Mouse (Mus musculus) heart, postnatal 0 days (tissue): ENCODE measurements around the gene Prkca.

ENCODE experiments used
- CTCF ChIP-seq: IDR thresholded peaks from 2 replicates; pipeline ENCODE4 v1.5.1; 2016; ENCODE audit warnings: antibody characterized with exemption, control low read depth, low read depth
- EP300 ChIP-seq: IDR thresholded peaks from 2 replicates; pipeline ENCODE4 v1.6.1; 2016; ENCODE audit warnings: antibody characterized with exemption, low read depth

DNA sequence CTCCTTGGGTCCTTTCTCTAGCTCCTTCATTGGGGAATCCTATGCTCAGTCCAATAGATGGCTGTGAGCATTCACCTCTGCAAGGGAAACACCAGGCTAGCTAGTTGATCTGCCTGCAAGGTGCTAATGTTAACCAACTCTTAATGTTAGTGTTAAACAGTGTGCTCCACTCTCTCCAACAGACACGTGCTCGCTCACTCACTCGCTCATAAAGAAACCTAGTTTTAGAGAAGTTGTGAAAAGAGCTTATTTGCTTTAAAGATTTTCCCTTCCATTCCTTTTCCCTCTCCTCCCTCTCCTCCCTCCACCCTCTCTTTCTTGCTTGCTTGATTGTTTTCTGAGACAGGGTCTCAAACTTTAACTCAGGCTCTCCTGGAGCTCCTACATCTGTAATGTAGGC is 266.2 kb downstream of the Prkca start:
- TF ChIP-seq CTCF (no peak), EP300 (no peak)
